Mouse (Mus musculus) erythroblast, adult 5-6 weeks (primary cell): ENCODE measurements at regions not wholly inside any gene's neighbourhood (a gene's known extent, or its start where the extent isn't known, plus 50 kb on each side); places are given as distances from the start of the nearest gene placed in this dataset.

Source experiments
- ATAC-seq: replicated peaks from 2 replicates; pipeline ENCODE4 v1.8.0; 2016; ENCODE audit warnings: moderate number of reproducible peaks, mild to moderate bottlenecking, moderate TSS enrichment, inconsistent platforms; ENCODE audit not compliant: poor library complexity, low FRiP score, severe bottlenecking

- ATAC-seq: no peak
Measured at GRCm38 (mm10) chr13:101092743-101093131, 259.5 kb upstream of the Slc30a5 start.

GRCm38 (mm10) chr13:101092033-101092742 lies 259.0 kb upstream of the Slc30a5 start:
- ATAC-seq: no peak

GRCm38 (mm10) chr13:101085182-101085581 lies 252.0 kb upstream of the Slc30a5 start:
- no peak for ATAC-seq

GRCm38 (mm10) chr13:101084193-101084592 lies 251.0 kb upstream of the Slc30a5 start:
- ATAC-seq: no peak

GRCm38 (mm10) chr13:101083416-101083815 lies 250.2 kb upstream of the Slc30a5 start:
- no peak for ATAC-seq

GRCm38 (mm10) chr13:101068489-101068888 lies 235.3 kb upstream of the Slc30a5 start:
- no peak for ATAC-seq

- ATAC-seq: no peak
Measured at GRCm38 (mm10) chr13:101062582-101062981, 229.4 kb upstream of the Slc30a5 start.

GRCm38 (mm10) chr13:101061233-101062144 lies 228.3 kb upstream of the Slc30a5 start:
- ATAC-seq: no peak

- no peak for ATAC-seq
Measured at GRCm38 (mm10) chr13:101049511-101049910, 216.3 kb upstream of the Slc30a5 start.

GRCm38 (mm10) chr13:101032594-101032993 lies 199.4 kb upstream of the Slc30a5 start:
- ATAC-seq: no peak

- no peak for ATAC-seq
Measured at GRCm38 (mm10) chr13:101026043-101026442, 192.8 kb upstream of the Slc30a5 start.

- ATAC-seq: no peak
Measured at GRCm38 (mm10) chr13:101025488-101025887, 192.3 kb upstream of the Slc30a5 start.

- ATAC-seq: no peak
Measured at GRCm38 (mm10) chr13:101024971-101025370, 191.7 kb upstream of the Slc30a5 start.

GRCm38 (mm10) chr13:101019272-101019676 lies 186.0 kb upstream of the Slc30a5 start:
- no peak for ATAC-seq

- ATAC-seq: no peak
Measured at GRCm38 (mm10) chr13:101017041-101017440, 183.8 kb upstream of the Slc30a5 start.

- no peak for ATAC-seq
Measured at GRCm38 (mm10) chr13:101016181-101016580, 183.0 kb upstream of the Slc30a5 start.

GRCm38 (mm10) chr13:101015435-101015834 lies 182.2 kb upstream of the Slc30a5 start:
- ATAC-seq: no peak

GRCm38 (mm10) chr13:101013604-101014003 lies 180.4 kb upstream of the Slc30a5 start:
- no peak for ATAC-seq

- no peak for ATAC-seq
Measured at GRCm38 (mm10) chr13:100990646-100991045, 157.4 kb upstream of the Slc30a5 start.

GRCm38 (mm10) chr13:100988671-100989531 lies 155.7 kb upstream of the Slc30a5 start:
- ATAC-seq: no peak
